In the genomic region with DNA sequence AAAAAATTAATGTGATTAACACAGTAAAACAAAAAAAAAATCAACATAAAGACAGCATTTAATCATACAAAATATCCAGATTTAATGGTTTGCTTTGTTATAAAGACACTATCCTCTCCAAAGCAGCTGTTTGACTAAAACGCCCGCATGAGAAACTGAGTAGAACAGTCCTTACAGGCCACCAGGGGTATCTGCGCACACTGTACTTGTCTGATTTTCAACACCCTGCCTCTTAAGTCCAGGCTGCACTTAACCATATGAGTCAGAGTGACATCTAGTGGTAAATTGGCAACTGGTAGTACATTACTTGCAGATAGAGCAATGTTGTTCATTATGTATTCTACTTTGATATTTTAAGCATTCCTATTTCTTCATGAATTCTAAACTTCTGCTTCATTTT, we compare ENCODE assay signal across 8 mouse cellular contexts.
A peak's percentile ranks its signal among the peaks of the same experiment; 100 is the strongest.
DNase-seq lines count a peak whose midpoint lies in the region; ATAC-seq lines count a peak whose summit lies in the region.

No protein-coding gene starts in this region.

- H3K27me3 ChIP-seq in heart, embryonic 11.5 days (ENCODE audit: control insufficient read depth, insufficient read depth, low read length), result no peaks in the 10 kb centered on the region

- H3K4me2 ChIP-seq in heart, embryonic 11.5 days, result no peak overlapping the region

- 22% methylated on average over 3 of the region's 3 CpGs for WGBS in heart, embryonic 11.5 days (ENCODE audit: insufficient replicate concordance)

- no peak overlapping the region for H3K27ac ChIP-seq in heart, embryonic 11.5 days (ENCODE audit: low read depth, low read length)

- no peaks in the 10 kb centered on the region for H3K9me3 ChIP-seq in heart, embryonic 11.5 days (replicated peaks; ENCODE audit: control insufficient read depth, low read length)

- peak; percentile 30 to 33 for DNase-seq in heart, adult 9 months (ENCODE audit: low spot score in 2 of 2)
- peak; percentile 96 for DNase-seq in ES-CJ7 (ENCODE audit: low read depth, low spot score)
- peak; percentile 42 for DNase-seq in cerebellum, adult 9-11 months
- peak; percentile 24 for DNase-seq in heart, postnatal 4 days
- DNase-seq in left cerebral cortex, postnatal 4 days, result peak; percentile 36
- peak; percentile 78 for DNase-seq in naive thymus-derived CD4-positive, alpha-beta T cell, adult 2 months (ENCODE audit: low read depth)
- no peak for DNase-seq in spleen, adult 18-20 months

- H3K4me1 ChIP-seq in heart, embryonic 11.5 days (ENCODE audit: control insufficient read depth, insufficient read depth, low read length), result no peaks in the 10 kb centered on the region

- no peaks in the 10 kb centered on the region for H3K36me3 ChIP-seq in heart, embryonic 11.5 days (ENCODE audit: control insufficient read depth, insufficient read depth, low read length)

- ATAC-seq in heart, embryonic 11.5 days (replicated peaks; ENCODE audit: insufficient number of reproducible peaks, low FRiP score, low TSS enrichment), result no peak; the same call in 1 of the 2 replicates

- no peak overlapping the region for H3K4me3 ChIP-seq in heart, embryonic 11.5 days (ENCODE audit: low read depth, low read length)

- intact Hi-C loops in left cerebral cortex, postnatal 4 days (cut with DNase I), result no loop called here

- no peak overlapping the region for H3K9ac ChIP-seq in heart, embryonic 11.5 days (ENCODE audit: low read depth, low read length)

Comparison
In these comparisons a context has a peak if more than half of its experiments do, and no peak if none do; other contexts are left out.
1. DNase-seq: peak in heart, adult 9 months (2 of 2), ES-CJ7 (single experiment), cerebellum, adult 9-11 months (single experiment), heart, postnatal 4 days (single experiment), left cerebral cortex, postnatal 4 days (single experiment) and naive thymus-derived CD4-positive, alpha-beta T cell, adult 2 months (single experiment); none in spleen, adult 18-20 months (0 of 2).